Mouse (Mus musculus) lung, postnatal 10 days (tissue): ENCODE measurements around the gene Myo16.

ENCODE experiments used
- DNase-seq: peaks from one replicate; pipeline ENCODE4 v3.0.0; 2021

Myo16 gene

DNA sequence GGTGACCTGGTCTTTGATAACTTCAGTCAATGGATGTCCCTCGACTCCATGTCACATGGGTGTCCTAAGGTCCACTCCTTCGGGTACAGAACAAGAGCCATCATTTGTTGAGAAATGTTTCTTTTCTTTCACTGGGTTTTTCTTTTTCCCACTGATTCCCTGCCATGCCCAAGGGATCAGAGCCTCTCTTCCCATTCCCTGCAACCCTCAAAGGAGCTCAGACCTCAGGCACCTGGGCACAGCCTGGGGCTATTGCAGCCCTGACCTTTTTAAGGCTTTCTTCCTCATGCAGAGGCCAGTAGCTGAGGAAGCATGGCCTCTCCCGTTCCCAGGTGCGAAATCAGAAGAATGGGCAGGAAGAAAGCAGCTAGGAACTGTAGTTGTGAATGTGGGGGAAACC, 23.4 kb downstream of the Myo16 start:
- DNase-seq: no peak

DNA sequence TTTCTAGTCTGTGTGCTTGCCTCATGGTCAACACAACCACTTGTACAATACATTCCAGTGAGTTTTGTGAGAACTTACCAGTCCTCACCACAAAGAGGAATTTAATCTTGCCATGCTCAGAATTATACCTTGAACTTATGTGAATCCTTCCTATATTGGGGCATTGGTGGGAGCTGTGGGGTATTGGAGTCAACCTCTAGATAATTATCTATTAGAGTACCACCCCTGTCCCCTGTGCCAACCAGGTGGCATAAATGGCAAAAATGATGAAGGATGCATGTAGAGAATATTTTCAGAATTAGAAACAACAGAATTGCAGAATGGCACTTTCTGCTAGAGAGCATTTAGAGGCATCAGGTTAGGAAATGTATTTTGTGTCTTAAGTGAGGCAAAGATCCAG, 25.3 kb downstream of the Myo16 start:
- no peak for DNase-seq

DNA sequence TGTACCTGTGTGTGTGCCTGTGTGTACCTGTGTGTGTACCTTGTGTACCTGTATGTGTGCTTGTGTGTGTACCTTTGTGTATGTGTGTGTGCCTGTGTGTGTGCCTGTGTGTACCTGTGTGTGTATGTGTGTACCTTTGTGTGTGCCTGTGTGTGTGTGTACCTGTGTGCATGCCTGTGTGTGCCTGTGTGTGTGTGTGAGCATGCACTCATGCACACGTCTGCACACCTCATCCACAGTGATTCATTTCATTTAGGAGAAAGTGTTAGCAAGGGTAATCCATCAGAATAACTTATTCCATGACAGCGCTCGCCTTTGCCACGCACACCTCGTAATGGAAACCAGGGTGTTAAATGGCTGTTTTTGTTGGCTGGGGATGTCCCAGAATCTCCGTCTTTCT, 36.9 kb downstream of the Myo16 start:
- DNase-seq: no peak

DNA sequence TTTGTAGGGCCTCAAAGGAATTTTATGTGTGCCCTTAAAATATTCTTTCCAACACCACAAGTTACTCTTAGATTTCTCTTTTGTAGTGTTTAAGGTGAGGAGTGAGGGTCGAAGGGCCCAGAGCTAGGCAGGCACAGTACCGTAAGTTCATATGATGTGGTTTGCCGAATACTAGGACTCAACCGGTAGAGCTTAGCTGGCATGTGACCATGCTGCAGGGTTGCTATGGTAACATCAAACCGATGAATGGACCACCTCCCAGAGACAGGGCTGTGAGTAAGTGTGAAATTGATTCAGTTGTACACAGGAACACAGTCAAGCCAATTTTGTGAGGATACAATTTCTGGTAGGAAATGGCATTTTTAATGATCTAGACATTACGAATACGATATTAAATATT, 44.5 kb downstream of the Myo16 start:
- DNase-seq: no peak

DNA sequence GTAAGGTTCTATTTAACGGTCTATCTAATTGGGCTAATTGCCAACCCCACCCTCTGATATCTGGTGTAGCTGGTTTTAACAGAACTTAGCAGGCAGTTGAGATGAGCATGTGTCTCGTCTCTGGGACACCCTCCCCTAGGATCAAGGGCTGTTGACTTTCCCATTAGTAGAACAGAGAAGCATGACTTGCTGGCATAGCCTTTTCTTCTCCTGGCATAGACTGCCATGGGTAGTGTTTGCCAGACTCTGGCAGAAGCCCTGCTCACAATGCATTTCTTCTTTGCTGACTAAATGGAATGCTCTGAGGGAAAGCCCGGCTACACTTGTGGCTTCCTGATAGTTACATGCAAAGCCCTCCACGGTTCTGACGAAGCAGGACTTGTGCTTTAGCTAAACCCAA, 45.6 kb downstream of the Myo16 start:
- DNase-seq: no peak

DNA sequence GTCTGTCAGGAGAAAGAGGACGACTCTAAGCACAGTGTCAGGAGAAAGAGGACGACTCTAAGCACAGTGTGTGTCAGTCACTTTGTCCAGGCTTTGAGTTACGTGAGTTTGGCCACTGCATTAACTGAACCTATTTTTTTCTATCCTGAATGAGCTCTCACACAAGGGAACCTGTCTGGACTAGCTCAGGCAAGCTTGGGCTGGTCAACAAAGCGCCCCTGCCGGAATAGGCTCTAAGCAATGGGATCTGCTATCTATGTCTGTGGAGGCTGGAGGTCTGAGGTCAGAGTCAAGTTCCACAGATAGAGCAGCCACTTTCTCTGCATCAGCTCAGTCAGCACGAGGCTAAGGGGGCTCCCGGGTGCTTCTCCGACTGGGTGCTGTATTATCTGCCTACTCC, 46.3 kb downstream of the Myo16 start:
- no peak for DNase-seq

DNA sequence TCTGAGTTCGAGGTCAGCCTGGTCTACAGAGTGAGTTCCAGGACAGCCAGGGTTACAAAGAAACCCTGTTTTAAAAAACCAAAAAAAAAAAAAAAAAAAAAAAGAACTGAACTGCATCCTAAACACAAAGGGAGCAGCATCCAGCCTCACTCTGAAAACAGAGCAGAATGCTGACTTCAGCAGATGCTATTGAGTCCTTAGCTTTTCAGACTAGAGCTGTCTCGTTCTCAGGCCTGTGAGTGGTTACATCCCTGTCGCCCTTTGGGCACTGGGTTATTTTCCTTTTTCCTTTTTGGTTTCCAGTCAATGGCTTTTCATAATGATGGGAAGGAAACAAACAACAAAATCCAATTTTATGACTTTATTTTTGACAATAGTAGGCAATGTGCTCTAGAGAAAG, 61.3 kb downstream of the Myo16 start:
- DNase-seq: no peak

DNA sequence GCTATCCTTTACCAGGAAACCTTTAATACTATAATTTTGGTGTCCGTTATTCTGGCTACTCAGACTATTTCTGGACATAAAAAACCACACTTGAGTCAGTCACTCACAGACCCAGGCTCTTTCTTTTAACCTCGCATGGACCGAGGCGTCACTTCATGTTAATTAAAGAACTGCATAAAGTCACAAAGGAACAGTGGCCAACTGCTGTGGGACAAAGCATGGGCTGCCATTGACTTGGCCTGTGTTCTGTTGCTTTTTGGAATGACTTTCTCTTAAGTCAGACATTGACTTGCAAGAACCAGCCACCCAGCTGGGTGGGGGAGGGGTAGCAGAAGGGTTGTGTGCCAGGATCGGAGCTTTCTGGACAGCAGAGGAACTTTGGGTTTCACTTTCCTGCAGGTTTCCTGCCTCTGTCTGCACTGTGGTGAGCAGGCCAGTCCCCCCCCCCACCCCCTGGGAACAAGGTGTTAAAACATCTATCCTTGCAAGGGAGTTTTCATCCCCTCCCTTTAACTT, 66.1 kb downstream of the Myo16 start:
- DNase-seq: no peak

DNA sequence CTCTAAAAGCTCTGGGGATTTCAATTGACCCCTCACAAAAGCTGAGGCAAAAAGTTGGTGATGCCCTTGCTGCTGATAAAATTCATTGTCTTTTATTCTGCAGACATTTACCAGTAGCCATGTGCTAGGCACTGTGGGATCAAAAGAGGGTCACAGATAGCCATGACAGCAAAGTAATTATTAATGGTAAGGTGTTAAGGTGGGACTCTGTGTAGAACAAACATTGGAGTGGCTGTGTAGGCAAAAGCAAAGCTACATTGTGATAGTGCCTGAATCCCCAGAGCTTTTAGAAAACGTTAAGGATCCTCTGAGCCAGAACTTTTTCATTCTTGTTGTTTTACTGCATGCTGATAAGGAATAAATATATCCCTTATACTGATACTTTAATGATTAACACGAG, 69.1 kb downstream of the Myo16 start:
- DNase-seq: no peak

DNA sequence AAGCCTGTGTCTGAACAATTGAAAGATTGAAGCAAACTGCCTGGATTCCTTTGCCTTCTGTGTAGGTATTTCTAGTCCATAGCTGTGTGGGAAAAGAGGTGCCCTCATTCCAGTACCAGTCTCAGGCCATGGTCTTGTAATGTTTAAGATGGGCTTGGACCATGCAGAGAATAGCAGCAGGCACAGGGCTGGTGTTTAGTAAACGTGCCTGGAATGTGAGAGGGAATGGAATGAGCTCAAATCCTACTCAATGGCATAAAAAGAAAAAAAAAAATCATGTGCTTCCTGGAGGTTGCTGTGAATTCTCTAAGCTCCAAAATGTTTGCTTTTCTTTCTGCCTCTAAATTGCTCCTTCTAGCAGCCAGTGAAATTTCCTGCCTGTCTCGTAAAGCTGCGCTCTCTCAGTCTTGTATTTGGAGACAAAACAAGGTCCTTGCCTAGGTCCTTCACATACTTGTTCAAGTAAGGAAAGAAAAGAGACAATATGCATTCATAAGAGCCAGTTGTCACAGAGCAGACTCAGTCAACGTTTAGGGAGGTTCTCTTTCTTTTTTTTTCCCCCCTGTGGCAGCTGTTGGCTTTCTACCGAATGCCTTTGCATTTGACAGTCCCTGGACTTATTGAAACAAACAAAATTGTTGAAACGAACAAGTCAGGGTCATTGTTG, 70.0 kb downstream of the Myo16 start:
- no peak for DNase-seq

DNA sequence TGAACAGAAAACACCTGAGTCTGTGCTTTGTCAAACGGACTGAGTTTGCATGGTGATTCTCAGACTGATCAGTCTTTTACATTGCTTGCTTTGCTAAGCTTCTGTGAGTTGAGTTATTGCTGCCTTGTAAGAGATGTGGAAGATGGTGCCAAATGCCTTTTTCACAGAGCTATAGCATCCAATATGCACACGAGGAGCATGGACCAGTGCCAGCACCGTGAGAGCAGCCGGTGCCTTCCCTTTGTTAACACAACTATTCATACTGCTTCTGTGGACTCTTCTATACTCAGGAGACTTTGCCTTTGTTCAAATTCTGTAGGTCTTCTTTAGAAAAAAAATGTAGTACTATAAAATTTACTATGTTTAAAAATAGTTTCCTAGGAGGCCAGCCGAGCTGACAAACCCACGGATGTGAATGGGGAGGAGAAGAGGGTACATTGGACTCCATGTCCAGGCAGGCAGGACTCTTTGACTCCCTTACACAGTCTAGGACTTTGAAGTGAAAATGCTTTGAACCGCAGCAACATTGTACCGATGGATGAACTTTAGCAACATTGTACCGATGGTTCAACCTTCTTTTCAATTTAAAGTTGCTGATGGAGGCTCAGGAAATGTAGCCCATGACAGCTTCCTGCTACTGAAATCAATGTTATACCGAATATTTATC, 70.7 kb downstream of the Myo16 start:
- DNase-seq: no peak

DNA sequence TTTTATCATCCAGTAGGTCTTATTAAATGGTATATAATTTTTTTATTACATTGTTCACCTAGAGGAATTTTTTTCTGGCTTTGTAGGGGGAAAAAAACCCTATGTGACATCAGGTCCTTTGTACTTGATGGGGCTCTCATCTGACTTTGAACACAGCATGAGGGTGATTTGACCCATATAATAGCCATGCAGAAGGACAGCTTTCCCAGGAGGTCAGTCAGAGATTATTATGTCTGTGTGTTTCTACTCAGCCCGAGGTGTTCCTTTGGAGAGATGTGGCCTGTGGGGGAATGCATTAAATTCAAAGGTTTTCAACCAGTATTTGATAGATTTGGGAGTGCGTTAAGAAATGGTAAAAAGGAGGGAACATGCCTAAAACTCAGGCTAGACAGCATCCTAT, 71.3 kb downstream of the Myo16 start:
- DNase-seq: no peak

DNA sequence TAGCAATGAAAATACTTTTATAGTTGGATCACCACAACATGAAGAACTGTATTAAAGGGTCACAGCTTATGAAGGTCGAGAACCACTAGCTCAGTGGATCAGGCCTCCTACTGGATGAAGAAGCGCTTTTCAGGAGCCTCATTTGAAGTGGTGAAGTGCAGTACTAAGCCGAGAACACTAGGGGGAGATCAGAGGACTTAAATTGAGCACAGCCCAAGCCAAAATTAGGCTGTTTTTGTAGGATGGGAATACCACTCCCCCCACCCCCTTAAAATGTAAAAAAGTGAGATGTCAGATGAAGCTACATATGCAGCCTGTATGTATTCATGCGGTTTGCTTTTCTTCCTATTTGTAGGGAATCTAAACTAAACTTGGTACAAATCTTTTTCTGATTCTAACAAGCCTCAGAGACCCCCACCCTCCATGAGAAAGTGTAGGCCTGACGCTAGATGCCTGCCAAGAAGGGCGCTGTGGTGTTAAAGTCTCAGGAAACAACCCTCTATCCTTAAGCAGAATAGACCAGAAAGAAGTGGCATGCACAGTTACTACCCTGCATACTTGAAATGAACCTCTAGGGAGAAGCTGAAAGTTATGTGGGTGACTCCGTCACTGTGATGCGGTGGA, 77.1 kb downstream of the Myo16 start:
- DNase-seq: peak; percentile 63

DNA sequence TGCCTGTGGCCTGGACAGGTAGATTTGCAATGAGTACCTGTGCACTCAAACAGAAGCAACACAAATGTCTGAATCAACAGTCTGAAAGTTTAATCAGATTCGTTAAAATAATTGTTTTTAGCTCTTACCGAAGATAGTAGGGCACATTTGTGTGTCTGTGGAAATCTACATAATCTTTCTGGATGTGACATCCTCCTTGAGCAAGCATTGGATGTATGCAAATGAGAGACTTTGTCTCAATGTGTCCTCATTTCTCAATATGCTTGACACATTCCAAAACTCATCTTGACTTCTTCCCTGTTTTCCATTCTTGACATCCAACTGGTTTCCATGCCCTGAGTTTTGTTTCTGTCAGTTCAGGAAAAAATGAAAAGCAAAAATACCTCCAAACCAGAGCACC, 80.8 kb downstream of the Myo16 start:
- DNase-seq: no peak

DNA sequence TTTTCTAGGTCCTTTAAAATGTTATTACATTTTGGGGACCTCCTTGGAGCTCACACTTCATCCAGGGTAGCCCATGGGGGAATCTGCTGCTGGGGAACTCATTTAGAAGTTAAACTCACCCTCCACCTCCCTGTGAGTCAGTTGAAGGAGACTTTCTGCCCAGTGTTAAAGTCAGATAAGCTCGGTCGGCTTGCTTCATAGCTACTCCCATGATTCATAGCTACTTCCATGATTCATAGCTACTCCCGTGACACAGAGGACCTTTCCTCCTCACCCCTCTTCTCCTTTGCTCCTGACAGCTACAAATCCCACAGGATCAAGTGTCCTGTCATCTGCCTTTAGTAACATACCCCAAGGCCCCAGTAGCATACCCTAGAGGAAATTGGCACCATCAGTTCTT, 89.6 kb downstream of the Myo16 start:
- no peak for DNase-seq

DNA sequence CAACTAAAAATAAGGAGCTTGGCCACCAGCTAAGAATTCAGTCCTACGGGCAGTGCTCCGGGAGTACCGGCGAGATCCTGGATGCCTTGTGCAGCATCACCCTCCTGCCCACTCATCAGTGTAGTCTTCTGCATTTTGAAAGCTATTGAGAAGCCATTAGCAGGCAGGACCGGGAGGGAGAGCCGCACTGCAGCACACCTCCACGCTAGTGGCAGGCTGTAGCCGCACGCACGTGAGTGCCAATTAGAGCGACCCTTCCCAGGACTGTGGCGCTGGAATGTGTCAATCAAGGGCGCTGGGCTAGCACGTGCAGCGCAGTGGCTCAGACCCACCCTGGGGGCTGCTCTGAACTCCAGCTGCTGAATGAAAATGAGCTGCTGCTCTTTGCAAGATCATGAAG, 95.4 kb downstream of the Myo16 start:
- DNase-seq: no peak

DNA sequence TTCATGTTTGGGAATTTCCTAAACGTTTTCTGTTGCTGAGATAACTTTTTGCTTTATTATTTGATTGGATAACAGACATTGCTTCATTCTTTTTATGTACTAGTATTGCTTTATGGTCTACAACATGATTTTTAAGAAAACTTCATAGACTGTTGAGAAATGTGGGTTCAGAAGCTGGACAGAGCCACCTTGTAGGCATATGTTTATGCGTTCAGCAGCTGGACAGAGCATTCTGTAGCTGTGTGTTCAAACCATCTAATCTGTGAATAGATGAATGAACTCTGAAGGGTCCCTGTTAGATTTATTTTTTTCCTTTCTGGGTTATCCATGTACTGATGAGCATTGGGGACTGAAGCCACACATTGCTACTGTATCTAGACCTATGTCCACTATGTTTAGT, 102.0 kb downstream of the Myo16 start:
- DNase-seq: no peak

DNA sequence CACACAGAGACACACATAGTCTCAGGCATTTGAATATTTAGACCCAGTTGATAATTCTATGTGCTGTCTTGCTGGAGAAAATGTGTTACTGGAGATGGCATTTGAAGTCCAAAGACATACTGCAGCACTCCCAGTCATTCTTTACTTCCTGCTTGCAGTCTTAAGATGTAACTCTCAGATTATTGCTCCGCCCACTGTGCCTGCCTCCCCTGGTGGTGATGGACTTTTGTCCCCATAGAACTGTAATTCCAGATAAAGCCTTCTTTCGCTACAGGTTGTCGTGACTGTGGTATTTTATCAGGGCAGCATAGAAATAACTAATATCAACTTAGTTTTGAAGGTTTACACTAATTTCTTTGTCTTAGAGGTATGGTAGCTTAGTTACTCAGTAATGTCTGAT, 102.9 kb downstream of the Myo16 start:
- DNase-seq: no peak

DNA sequence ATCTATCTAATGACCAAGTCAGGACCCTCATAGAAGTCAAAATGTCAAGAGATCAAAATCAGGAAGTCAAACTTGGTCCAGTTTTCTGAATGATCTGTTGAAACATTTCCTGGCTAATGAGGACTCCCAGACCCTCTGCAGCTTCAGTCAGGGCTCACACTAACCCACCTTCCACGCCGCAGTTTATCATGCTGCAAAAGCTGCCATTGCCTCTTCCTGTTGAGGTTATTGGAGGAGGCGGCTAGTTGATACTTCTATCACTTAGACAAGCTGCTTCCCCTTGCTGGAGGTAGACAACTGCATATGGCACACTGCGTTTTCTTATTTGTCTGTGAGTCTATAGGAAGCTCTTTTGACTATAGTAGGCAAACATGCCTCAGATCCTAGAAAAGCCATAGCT, 116.4 kb downstream of the Myo16 start:
- no peak for DNase-seq

DNA sequence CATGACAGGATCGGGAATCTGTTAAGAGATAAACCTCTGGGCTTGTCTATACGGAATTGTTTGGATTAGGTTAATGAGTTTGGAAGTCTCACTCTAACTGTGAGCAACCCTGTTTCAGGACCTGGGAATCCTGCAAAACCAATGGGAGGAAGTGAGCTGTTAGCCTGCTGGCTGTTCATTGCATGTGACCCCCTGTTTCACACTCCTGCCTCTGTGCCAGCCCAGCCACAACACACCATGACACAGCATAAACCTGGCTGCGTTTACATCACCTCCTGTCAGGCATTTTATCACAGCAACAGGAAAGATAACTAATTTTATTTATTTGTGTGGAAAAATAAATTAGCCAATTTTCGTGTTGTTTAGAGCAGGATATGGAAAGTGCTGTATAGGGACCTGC, 138.9 kb downstream of the Myo16 start:
- no peak for DNase-seq

DNA sequence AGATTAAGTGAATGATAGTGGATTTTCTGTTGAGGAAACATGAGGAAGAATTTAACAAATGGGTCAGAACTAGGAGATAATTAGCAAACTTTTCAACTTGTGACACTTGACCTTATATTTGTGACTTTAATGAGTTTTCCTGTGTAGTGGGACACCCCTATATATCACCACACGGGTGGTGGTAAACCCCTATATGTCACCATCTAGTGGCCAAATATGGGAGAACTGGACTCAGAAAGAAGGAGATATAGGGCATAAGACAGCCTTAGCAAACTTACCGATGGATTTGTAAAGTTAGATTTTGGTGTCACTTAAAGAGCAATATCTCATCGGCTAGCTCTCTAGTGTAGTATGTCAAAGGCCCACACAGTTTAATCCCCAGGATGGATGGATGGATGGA, 147.1 kb downstream of the Myo16 start:
- peak; percentile 11 for DNase-seq

DNA sequence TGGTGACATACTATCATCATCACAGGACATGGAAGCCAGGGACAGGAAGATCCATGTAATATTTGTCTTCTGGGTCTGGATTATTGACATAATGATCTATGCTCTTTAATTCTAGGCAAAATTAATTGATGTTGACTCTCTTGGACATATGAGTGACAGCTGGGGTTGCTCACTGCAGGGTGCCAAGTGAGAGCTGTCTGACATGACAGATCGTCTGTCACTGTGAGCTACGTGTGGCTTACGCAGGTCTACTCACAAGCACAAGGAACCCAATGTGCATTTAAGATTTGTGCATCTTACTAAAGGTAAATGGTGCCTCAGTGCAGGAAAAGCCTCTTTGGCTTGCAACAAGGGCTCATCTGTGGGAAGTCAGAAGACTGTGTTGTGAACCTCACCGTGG, 149.3 kb downstream of the Myo16 start:
- no peak for DNase-seq

DNA sequence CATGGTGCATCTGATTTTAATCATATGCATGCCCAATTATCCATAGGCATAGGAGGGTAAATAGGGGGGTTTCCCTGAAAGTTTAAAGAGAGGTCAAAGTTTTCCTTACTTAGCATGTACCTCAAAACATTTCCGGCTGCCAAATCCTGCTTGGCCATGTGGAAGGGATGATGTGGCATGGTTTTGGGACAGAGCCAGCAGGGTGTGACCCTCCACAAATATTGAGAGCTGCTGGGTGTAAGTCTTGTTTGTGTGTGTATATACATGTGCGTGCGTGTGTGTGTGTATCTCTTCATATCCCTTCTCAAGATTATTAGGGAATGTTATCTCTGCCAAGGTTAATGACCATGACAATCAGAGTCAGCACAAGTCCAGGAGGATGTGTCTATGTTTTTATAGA, 150.3 kb downstream of the Myo16 start:
- DNase-seq: no peak

DNA sequence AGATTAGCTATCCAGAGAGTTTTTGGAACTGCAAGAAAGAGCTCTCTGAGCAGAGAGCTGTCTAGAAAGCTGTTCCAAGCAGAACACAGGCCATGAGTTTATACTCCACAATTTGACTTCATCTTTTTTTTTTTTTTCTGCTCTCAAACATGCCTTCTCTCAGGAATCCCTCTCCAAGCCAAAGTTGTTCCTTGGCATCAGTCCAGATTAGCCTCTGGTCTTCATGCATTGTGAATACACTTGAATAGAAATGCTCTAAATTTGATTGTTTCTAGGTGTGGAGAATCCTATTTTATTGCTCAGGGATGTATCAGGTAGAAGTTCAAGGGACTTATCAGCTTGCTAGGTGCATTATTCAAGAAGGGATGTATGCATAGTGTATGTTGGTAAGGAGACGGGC, 151.0 kb downstream of the Myo16 start:
- DNase-seq: no peak

DNA sequence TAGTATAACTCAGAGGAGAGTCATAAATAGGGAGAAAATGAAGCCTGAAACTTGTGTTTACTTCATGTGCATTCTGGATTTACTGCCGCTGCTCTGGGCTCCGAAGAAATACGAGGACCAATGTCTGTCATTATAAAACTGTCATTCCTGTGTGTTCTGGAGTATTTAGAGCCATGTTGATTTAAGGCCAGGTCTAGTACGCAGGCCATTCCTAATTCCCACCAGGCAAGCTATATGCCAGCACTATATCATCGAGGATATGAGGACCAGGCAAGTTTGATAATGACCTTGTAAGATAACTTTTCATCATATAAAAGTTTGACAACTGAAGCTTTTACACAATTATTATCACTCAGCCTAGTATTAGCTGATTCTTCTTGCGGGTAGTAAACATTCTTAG, 153.6 kb downstream of the Myo16 start:
- no peak for DNase-seq
